Mouse (Mus musculus) hindbrain, embryonic 10.5 days (tissue): ENCODE measurements around the gene Adad1. TPM values are rescaled to one million over a fixed set of nuclear protein-coding genes. Genes with fewer than 3 reads are reported as not detected.

Source experiments
- DNase-seq: peaks from one replicate; pipeline ENCODE4 v3.0.0-alpha.2; 2017; ENCODE audit warnings: low spot score
- H3K27ac ChIP-seq: fragments of 300-500 bp; sonication (generic); 2 replicates; pipeline ENCODE4 v1.5.1; 2016; ENCODE audit warnings: mild to moderate bottlenecking, moderate library complexity
- H3K27me3 ChIP-seq: fragments of 300-500 bp; sonication (generic); 2 replicates; pipeline ENCODE4 v1.6.1; 2016; ENCODE audit warnings: mild to moderate bottlenecking; ENCODE audit not compliant: poor library complexity, insufficient read depth, severe bottlenecking
- H3K36me3 ChIP-seq: fragments of 300-500 bp; sonication (generic); 2 replicates; pipeline ENCODE4 v1.6.1; 2016; ENCODE audit warnings: mild to moderate bottlenecking, moderate library complexity
- H3K4me1 ChIP-seq: fragments of 300-500 bp; sonication (generic); replicated peaks from 2 replicates; pipeline ENCODE4 v1.6.1; 2016; ENCODE audit warnings: mild to moderate bottlenecking
- H3K4me3 ChIP-seq: fragments of 300-500 bp; sonication (generic); 2 replicates; pipeline ENCODE4 v1.5.1; 2016; ENCODE audit warnings: mild to moderate bottlenecking, moderate library complexity
- H3K9me3 ChIP-seq: fragments of 300-500 bp; sonication (generic); 2 replicates; pipeline ENCODE4 v1.6.1; 2016; ENCODE audit warnings: mild to moderate bottlenecking, moderate library complexity
- WGBS: fragments of 180-500 bp; shearing (Covaris S2); methylation state at CpG from one replicate; pipeline ENCODE4 v1.1.7; 2016; 5-methylcytosine and 5-hydroxymethylcytosine counted together
- polyA plus RNA-seq: library from polyadenylated mRNA; unstranded; fragments of >200 nt; fragmentation: Nextera tagmentation; extraction: Ambion mirVana; gene quantifications from 2 replicates; pipeline ENCODE4 v1.2.1, GENCODE M21; 2016

Adad1 gene
- polyA plus RNA-seq, 1 experiment from 2014 or later: 0.26 TPM

- Histone ChIP-seq H3K4me1 (no peaks in the 10 kb centered on the region), H3K27ac (no peak overlapping the region), H3K4me3 (no peak overlapping the region), H3K27me3 (no peaks in the 10 kb centered on the region), H3K36me3 (no peaks in the 10 kb centered on the region), H3K9me3 (no peaks in the 10 kb centered on the region)
- DNase-seq: no peak
- 85% methylated on average over 2 of the region's 2 CpGs for WGBS
Measured at GRCm38 (mm10) chr3:37141827-37142226, 78.5 kb downstream of the Adad1 start.

- H3K36me3 ChIP-seq: no peaks in the 10 kb centered on the region
- no peak overlapping the region for H3K27ac ChIP-seq
- no peaks in the 10 kb centered on the region for H3K9me3 ChIP-seq
- H3K4me1 ChIP-seq: no peaks in the 10 kb centered on the region
- 57% methylated on average over 1 of the region's 1 CpGs for WGBS
- H3K4me3 ChIP-seq: no peak overlapping the region
- DNase-seq: no peak
- no peaks in the 10 kb centered on the region for H3K27me3 ChIP-seq
Measured at GRCm38 (mm10) chr3:37144979-37145378, 81.7 kb downstream of the Adad1 start.

- Histone ChIP-seq H3K27me3 (no peaks in the 10 kb centered on the region), H3K4me3 (no peak overlapping the region), H3K36me3 (no peaks in the 10 kb centered on the region), H3K4me1 (no peaks in the 10 kb centered on the region), H3K9me3 (no peaks in the 10 kb centered on the region), H3K27ac (no peak overlapping the region)
- no peak for DNase-seq
- 59% methylated on average over 8 of the region's 8 CpGs for WGBS
Measured at GRCm38 (mm10) chr3:37146406-37146805, 83.1 kb downstream of the Adad1 start.

- no peaks in the 10 kb centered on the region for H3K9me3 ChIP-seq
- no peaks in the 10 kb centered on the region for H3K36me3 ChIP-seq
- no peak overlapping the region for H3K27ac ChIP-seq
- H3K4me1 ChIP-seq: no peaks in the 10 kb centered on the region
- H3K27me3 ChIP-seq: no peaks in the 10 kb centered on the region
- no peak overlapping the region for H3K4me3 ChIP-seq
- DNase-seq: no peak
- 90% methylated on average over 7 of the region's 7 CpGs for WGBS
Measured at GRCm38 (mm10) chr3:37146810-37147209, 83.5 kb downstream of the Adad1 start.

GRCm38 (mm10) chr3:37152274-37152673, 88.9 kb downstream of the Adad1 start:
- WGBS: 90% methylated on average over 10 of the region's 10 CpGs
- no peak for DNase-seq
- H3K4me1 ChIP-seq: no peaks in the 10 kb centered on the region
- H3K4me3 ChIP-seq: no peak overlapping the region
- no peak overlapping the region for H3K27ac ChIP-seq
- no peaks in the 10 kb centered on the region for H3K36me3 ChIP-seq
- no peaks in the 10 kb centered on the region for H3K9me3 ChIP-seq
- H3K27me3 ChIP-seq: no peaks in the 10 kb centered on the region

- Histone ChIP-seq H3K4me1 (no peaks in the 10 kb centered on the region), H3K9me3 (no peaks in the 10 kb centered on the region), H3K27ac (no peak overlapping the region), H3K4me3 (no peak overlapping the region), H3K36me3 (no peaks in the 10 kb centered on the region), H3K27me3 (no peaks in the 10 kb centered on the region)
- 92% methylated on average over 7 of the region's 7 CpGs for WGBS
- no peak for DNase-seq
Measured at GRCm38 (mm10) chr3:37153004-37153403, 89.7 kb downstream of the Adad1 start.

- WGBS: 85% methylated on average over 7 of the region's 7 CpGs
- no peak for DNase-seq
- H3K36me3 ChIP-seq: no peaks in the 10 kb centered on the region
- H3K27ac ChIP-seq: no peak overlapping the region
- H3K9me3 ChIP-seq: no peaks in the 10 kb centered on the region
- H3K4me3 ChIP-seq: no peak overlapping the region
- H3K27me3 ChIP-seq: no peaks in the 10 kb centered on the region
- no peaks in the 10 kb centered on the region for H3K4me1 ChIP-seq
Measured at GRCm38 (mm10) chr3:37154396-37154795, 91.1 kb downstream of the Adad1 start.

GRCm38 (mm10) chr3:37157082-37157481, 93.8 kb downstream of the Adad1 start:
- WGBS: 71% methylated on average over 8 of the region's 8 CpGs

GRCm38 (mm10) chr3:37158246-37158645, 94.9 kb downstream of the Adad1 start:
- no peaks in the 10 kb centered on the region for H3K4me1 ChIP-seq
- 90% methylated on average over 3 of the region's 3 CpGs for WGBS
- H3K36me3 ChIP-seq: no peaks in the 10 kb centered on the region
- DNase-seq: no peak
- no peak overlapping the region for H3K27ac ChIP-seq
- H3K27me3 ChIP-seq: no peaks in the 10 kb centered on the region
- H3K4me3 ChIP-seq: no peak overlapping the region
- no peaks in the 10 kb centered on the region for H3K9me3 ChIP-seq

More at GRCm38 (mm10) chr3:37157082-37157481, 93.8 kb downstream of the Adad1 start:
- Histone ChIP-seq H3K27ac (no peak overlapping the region), H3K4me3 (no peak overlapping the region), H3K36me3 (no peaks in the 10 kb centered on the region), H3K9me3 (no peaks in the 10 kb centered on the region), H3K27me3 (no peaks in the 10 kb centered on the region), H3K4me1 (no peaks in the 10 kb centered on the region)
- no peak for DNase-seq

GRCm38 (mm10) chr3:37161096-37161495, 97.8 kb downstream of the Adad1 start:
- no peak overlapping the region for H3K4me3 ChIP-seq

GRCm38 (mm10) chr3:37169283-37169682, 106.0 kb downstream of the Adad1 start:
- no peaks in the 10 kb centered on the region for H3K27me3 ChIP-seq
- no peaks in the 10 kb centered on the region for H3K36me3 ChIP-seq
- no peaks in the 10 kb centered on the region for H3K4me1 ChIP-seq
- DNase-seq: no peak
- 87% methylated on average over 2 of the region's 2 CpGs for WGBS
- H3K4me3 ChIP-seq: no peak overlapping the region
- no peak overlapping the region for H3K27ac ChIP-seq
- 0 out of 2 replicates have a peak, but pooled peaks cover 2% of the 10 kb centered on the region for H3K9me3 ChIP-seq

More at GRCm38 (mm10) chr3:37161096-37161495, 97.8 kb downstream of the Adad1 start:
- DNase-seq: no peak
- WGBS: 85% methylated on average over 4 of the region's 4 CpGs
- Histone ChIP-seq H3K36me3 (no peaks in the 10 kb centered on the region), H3K4me1 (no peaks in the 10 kb centered on the region), H3K9me3 (no peaks in the 10 kb centered on the region), H3K27me3 (no peaks in the 10 kb centered on the region), H3K27ac (no peak overlapping the region)

Other genes with a start within 250 kb of the Adad1 start
- 37.6 and 38.6 TPM in 2 replicates for gene 4932438A13Rik, start 200.4 kb upstream of the Adad1 start, polyA plus RNA-seq
- 0.18 and 0.35 TPM in 2 replicates for gene Il2, start 62.4 kb downstream of the Adad1 start, polyA plus RNA-seq
- not detected in 2 replicates for gene Il21, start 169.1 kb downstream of the Adad1 start, polyA plus RNA-seq
- 5.6 and 7.5 TPM in 2 replicates for gene Bbs12, start 249.0 kb downstream of the Adad1 start, polyA plus RNA-seq
- 2.0 and 2.4 TPM in 2 replicates for gene Cetn4, start 249.2 kb downstream of the Adad1 start, polyA plus RNA-seq